Mouse (Mus musculus) small intestine, adult 2 months (tissue): ENCODE results near the gene Acad11. TPM values are rescaled to one million over a fixed set of nuclear protein-coding genes. Genes with fewer than 3 reads are reported as not detected.

Experiments used
- H3K27ac ChIP-seq: fragments of 200-500 bp; 2 replicates; pipeline ENCODE4 v1.5.1; 2012; ENCODE audit warnings: low read depth, low read length, control low read depth, inconsistent platforms; ENCODE audit not compliant: insufficient read depth
- H3K27me3 ChIP-seq: fragments of 200-500 bp; 2 replicates; pipeline ENCODE4 v1.6.1; 2012; ENCODE audit warnings: mild to moderate bottlenecking, moderate library complexity, low read length, inconsistent platforms; ENCODE audit not compliant: control insufficient read depth, insufficient read depth
- H3K36me3 ChIP-seq: fragments of 200-500 bp; 2 replicates; pipeline ENCODE4 v1.6.1; 2012; ENCODE audit warnings: mild to moderate bottlenecking, low read length, control low read depth, inconsistent platforms; ENCODE audit not compliant: control insufficient read depth, insufficient read depth
- H3K4me1 ChIP-seq: fragments of 200-500 bp; 2 replicates; pipeline ENCODE4 v1.6.1; 2012; ENCODE audit warnings: low read length, inconsistent platforms, mixed read lengths; ENCODE audit not compliant: control insufficient read depth, insufficient read depth, insufficient read length
- H3K4me3 ChIP-seq: fragments of 200-500 bp; 2 replicates; pipeline ENCODE4 v1.5.1; 2012; ENCODE audit warnings: low read depth, mild to moderate bottlenecking, control low read depth, inconsistent platforms, low read length, moderate library complexity
- CTCF ChIP-seq: fragments of 200-500 bp; IDR thresholded peaks from 2 replicates; pipeline ENCODE4 v1.5.1; 2012; ENCODE audit warnings: low read depth, mild to moderate bottlenecking, control low read depth, inconsistent platforms, low read length, moderate library complexity, mixed read lengths; ENCODE audit not compliant: insufficient replicate concordance, insufficient read length; ENCODE audit errors: extremely low read depth
- POLR2A ChIP-seq: fragments of 200-500 bp; IDR thresholded peaks from 2 replicates; pipeline ENCODE4 v1.6.1; 2012; ENCODE audit warnings: low read depth, mild to moderate bottlenecking, control low read depth, inconsistent platforms, low read length, moderate library complexity
- WGBS: fragments of 180-500 bp; shearing (Covaris S2); methylation state at CpG from one replicate; pipeline ENCODE4 v1.1.7; 2018; 5-methylcytosine and 5-hydroxymethylcytosine counted together
- polyA plus RNA-seq: library from polyadenylated mRNA; depleted of rRNA; stranded (reverse); fragments of >200 nt; gene quantifications from 2 replicates; pipeline ENCODE4 v1.2.3, GENCODE M21; 2012

Gene Acad11
- polyA plus RNA-seq, 1 experiment, result 54.6 TPM

DNA sequence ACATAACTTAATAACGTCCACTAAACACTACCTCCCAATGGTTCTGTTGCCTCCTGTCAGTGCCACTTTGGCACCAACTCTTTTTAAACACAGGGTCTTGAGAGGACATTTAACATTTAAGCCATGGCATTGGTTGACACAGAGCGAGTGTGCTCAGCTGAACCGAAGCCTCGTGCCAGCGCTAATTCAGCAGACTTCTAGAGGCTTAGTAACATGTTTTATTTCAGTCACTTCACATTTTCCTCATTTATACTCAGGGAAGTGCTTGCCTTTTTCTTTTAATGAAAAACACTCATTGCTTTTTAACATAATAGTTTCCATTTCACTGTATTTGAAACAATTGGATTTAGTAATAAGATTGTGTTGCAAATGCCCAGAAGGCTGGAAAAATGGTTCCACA is 46.0 kb downstream of the Acad11 start:
- 93% methylated on average over 5 of the region's 5 CpGs for WGBS
- peaks cover 14% of the 10 kb centered on the region for H3K36me3 ChIP-seq
- H3K4me1 ChIP-seq, result no peaks in the 10 kb centered on the region
- TF ChIP-seq POLR2A (no peak), CTCF (no peak)
- no peak overlapping the region for H3K27ac ChIP-seq
- no peaks in the 10 kb centered on the region for H3K27me3 ChIP-seq
- no peak overlapping the region for H3K4me3 ChIP-seq

GRCm38 (mm10) chr9:104123101-104123500 is 59.9 kb downstream of the Acad11 start:
- TF ChIP-seq POLR2A (no peak), CTCF (no peak)
- no peaks in the 10 kb centered on the region for H3K4me1 ChIP-seq
- no peak overlapping the region for H3K27ac ChIP-seq
- no peaks in the 10 kb centered on the region for H3K27me3 ChIP-seq
- H3K4me3 ChIP-seq, result no peak overlapping the region
- 72% methylated on average over 5 of the region's 5 CpGs for WGBS
- peaks cover 27% of the 10 kb centered on the region for H3K36me3 ChIP-seq

GRCm38 (mm10) chr9:104123622-104124021 is 60.4 kb downstream of the Acad11 start:
- H3K27me3 ChIP-seq, result no peaks in the 10 kb centered on the region
- TF ChIP-seq POLR2A (no peak), CTCF (no peak)
- no peak overlapping the region for H3K4me3 ChIP-seq
- no peaks in the 10 kb centered on the region for H3K4me1 ChIP-seq
- peaks cover 27% of the 10 kb centered on the region for H3K36me3 ChIP-seq
- 68% methylated on average over 5 of the region's 5 CpGs for WGBS
- no peak overlapping the region for H3K27ac ChIP-seq

- peaks cover 30% of the 10 kb centered on the region for H3K36me3 ChIP-seq
- H3K27ac ChIP-seq, result no peak within 1 kb of the TSS
- TF ChIP-seq CTCF (no peak), POLR2A (no peak)
- H3K27me3 ChIP-seq, result no peaks in the 10 kb centered on the region
- no peak within 1 kb of the TSS for H3K4me3 ChIP-seq
- H3K4me1 ChIP-seq, result no peaks in the 10 kb centered on the region
- WGBS, result 88% methylated on average over 3 of the region's 3 CpGs
Observed at GRCm38 (mm10) chr9:104126833-104127232, 63.7 kb downstream of the Acad11 start, which contains the start of gene Ackr4. Ackr4 (minus strand) TSS chr9:104126933.

- 81% methylated on average over 2 of the region's 2 CpGs for WGBS
- H3K27me3 ChIP-seq, result no peaks in the 10 kb centered on the region
- H3K4me3 ChIP-seq, result no peak overlapping the region
- TF ChIP-seq CTCF (no peak), POLR2A (no peak)
- H3K36me3 ChIP-seq, result peaks cover 26% of the 10 kb centered on the region
- no peak overlapping the region for H3K27ac ChIP-seq
- H3K4me1 ChIP-seq, result no peaks in the 10 kb centered on the region
Observed at GRCm38 (mm10) chr9:104128110-104128509, 64.9 kb downstream of the Acad11 start.

GRCm38 (mm10) chr9:104130141-104130755 is 67.1 kb downstream of the Acad11 start:
- no peak for TF ChIP-seq CTCF
- TF ChIP-seq POLR2A, result no peak
- Histone ChIP-seq H3K27me3 (no peaks in the 10 kb centered on the region), H3K4me3 (no peak overlapping the region), H3K4me1 (no peaks in the 10 kb centered on the region), H3K36me3 (peaks cover 15% of the 10 kb centered on the region), H3K27ac (no peak overlapping the region)
- 81% methylated on average over 9 of the region's 9 CpGs for WGBS

GRCm38 (mm10) chr9:104140351-104140750 is 77.2 kb downstream of the Acad11 start:
- no peaks in the 10 kb centered on the region for H3K27me3 ChIP-seq
- no peak overlapping the region for H3K4me3 ChIP-seq
- H3K36me3 ChIP-seq, result no peaks in the 10 kb centered on the region
- H3K27ac ChIP-seq, result no peak overlapping the region
- TF ChIP-seq POLR2A (no peak), CTCF (no peak)
- 83% methylated on average over 6 of the region's 6 CpGs for WGBS
- no peaks in the 10 kb centered on the region for H3K4me1 ChIP-seq

DNA sequence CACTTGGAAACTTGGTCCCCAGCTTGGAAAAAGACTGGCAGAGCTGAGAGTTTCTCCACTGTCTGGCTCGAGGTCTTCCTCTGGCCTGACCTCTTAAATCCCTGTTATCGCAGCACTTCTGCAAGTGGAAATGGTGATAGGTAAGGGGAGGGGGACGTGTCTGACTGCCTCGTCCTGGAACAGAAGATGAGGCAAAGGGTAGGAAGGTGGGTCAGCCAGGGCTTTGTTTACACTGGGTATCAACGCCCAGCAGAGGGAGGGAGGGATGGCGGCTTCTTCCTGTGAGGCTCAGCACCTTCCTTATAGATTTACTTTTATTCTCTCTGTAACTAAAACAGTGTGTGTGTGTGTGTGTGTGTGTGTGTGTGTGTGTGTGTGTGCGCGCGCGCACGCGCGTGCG is 79.6 kb downstream of the Acad11 start:
- no peak overlapping the region for H3K27ac ChIP-seq
- H3K4me1 ChIP-seq, result no peaks in the 10 kb centered on the region
- H3K36me3 ChIP-seq, result no peaks in the 10 kb centered on the region
- no peak for TF ChIP-seq CTCF
- TF ChIP-seq POLR2A, result no peak
- no peaks in the 10 kb centered on the region for H3K27me3 ChIP-seq
- H3K4me3 ChIP-seq, result no peak overlapping the region
- 55% methylated on average over 14 of the region's 14 CpGs for WGBS
